Mouse (Mus musculus): ENCODE results near the gene Gstp3. TPM values are rescaled to one million over a fixed set of nuclear protein-coding genes. Genes with fewer than 3 reads are reported as not detected.

The Gstp3 gene
- total and polyA plus RNA-seq, 2 experiments from 2014 or later: not detected

- peak overlapping the region; percentile 55; the same call in 1 of the 2 replicates for H3K9ac ChIP-seq (replicated peaks; ENCODE audit: low read length)
- DNase-seq (ENCODE audit: low spot score) (no peak), ATAC-seq (no peak)
- H3K27me3 ChIP-seq (ENCODE audit: insufficient read depth, low read length): no peaks in the 10 kb centered on the region
- WGBS: 81% methylated on average over 2 of the region's 2 CpGs
- peak overlapping the region; percentile 70 for H3K4me2 ChIP-seq (ENCODE audit: low read depth, low read length)
- TF ChIP-seq CTCF (IDR thresholded peaks at IDR 0.05; ENCODE audit: low read depth): no peak
- 0 out of 2 replicates have a peak overlapping the region, but pooled peaks have one; percentile 59 for H3K27ac ChIP-seq
- H3K9me3 ChIP-seq (ENCODE audit: low read length): no peaks in the 10 kb centered on the region
- peak overlapping the region; percentile 57 for H3K4me3 ChIP-seq (ENCODE audit: low read length)
- no peaks in the 10 kb centered on the region for H3K36me3 ChIP-seq (ENCODE audit: insufficient read depth, low read length)
- H3K4me1 ChIP-seq (ENCODE audit: insufficient read depth, low read length): peaks cover 24% of the 10 kb centered on the region
Observed at GRCm38 (mm10) chr19:4102049-4102448, 42.7 kb upstream of the Gstp3 start.

- Histone ChIP-seq H3K4me1 (ENCODE audit: insufficient read depth, low read length) (peaks cover 24% of the 10 kb centered on the region), H3K9me3 (ENCODE audit: low read length) (no peaks in the 10 kb centered on the region), H3K9ac (replicated peaks; ENCODE audit: low read length) (peak overlapping the region; percentile 55), H3K4me3 (ENCODE audit: low read length) (peak overlapping the region; percentile 57), H3K27ac (peak overlapping the region; percentile 59; the same call in 1 of the 2 replicates), H3K36me3 (ENCODE audit: insufficient read depth, low read length) (no peaks in the 10 kb centered on the region), H3K4me2 (ENCODE audit: low read depth, low read length) (peak overlapping the region; percentile 70), H3K27me3 (ENCODE audit: insufficient read depth, low read length) (no peaks in the 10 kb centered on the region)
- peak; percentile 53 for DNase-seq (ENCODE audit: low spot score)
- WGBS: 71% methylated on average over 6 of the region's 6 CpGs
- no peak; the same call in 1 of the 2 replicates for TF ChIP-seq CTCF (IDR thresholded peaks at IDR 0.05; ENCODE audit: low read depth)
- no peak for ATAC-seq
Observed at GRCm38 (mm10) chr19:4101466-4101865, 42.1 kb upstream of the Gstp3 start.

- WGBS: under 1% methylated on average over 51 of the region's 52 CpGs
Observed at GRCm38 (mm10) chr19:4100718-4101261, 41.4 kb upstream of the Gstp3 start.

GRCm38 (mm10) chr19:4099837-4100717 is 40.7 kb upstream of the Gstp3 start, which contains the start of gene Pitpnm1:
Pitpnm1 (plus strand) TSS chr19:4099998.
- ATAC-seq: no peak
- Histone ChIP-seq H3K27ac (peak within 1 kb of the TSS; percentile 59; the same call in 1 of the 2 replicates), H3K36me3 (ENCODE audit: insufficient read depth, low read length) (no peaks in the 10 kb centered on the region), H3K9ac (replicated peaks; ENCODE audit: low read length) (peak within 1 kb of the TSS; percentile 55), H3K9me3 (ENCODE audit: low read length) (no peaks in the 10 kb centered on the region), H3K27me3 (ENCODE audit: insufficient read depth, low read length) (no peaks in the 10 kb centered on the region), H3K4me1 (ENCODE audit: insufficient read depth, low read length) (peaks cover 24% of the 10 kb centered on the region), H3K4me3 (ENCODE audit: low read length) (peak within 1 kb of the TSS; percentile 57), H3K4me2 (ENCODE audit: low read depth, low read length) (peak within 1 kb of the TSS; percentile 70)
- 1% methylated on average over 52 of the region's 53 CpGs for WGBS
- peak; percentile 15 for DNase-seq (ENCODE audit: low spot score)
- no peak for TF ChIP-seq CTCF (IDR thresholded peaks at IDR 0.05; ENCODE audit: low read depth)

More at GRCm38 (mm10) chr19:4100718-4101261, 41.4 kb upstream of the Gstp3 start:
- H3K4me1 ChIP-seq (ENCODE audit: insufficient read depth, low read length): peaks cover 24% of the 10 kb centered on the region
- ATAC-seq (peak; percentile 10; the same call in 1 of the 2 replicates), DNase-seq (ENCODE audit: low spot score) (peak; percentile 80)
- peak overlapping the region; percentile 55 for H3K9ac ChIP-seq (replicated peaks; ENCODE audit: low read length)
- no peak for TF ChIP-seq CTCF (IDR thresholded peaks at IDR 0.05; ENCODE audit: low read depth)
- H3K27me3 ChIP-seq (ENCODE audit: insufficient read depth, low read length): no peaks in the 10 kb centered on the region
- peak overlapping the region; percentile 59; the same call in 1 of the 2 replicates for H3K27ac ChIP-seq
- peak overlapping the region; percentile 57 for H3K4me3 ChIP-seq (ENCODE audit: low read length)
- H3K36me3 ChIP-seq (ENCODE audit: insufficient read depth, low read length): no peaks in the 10 kb centered on the region
- peak overlapping the region; percentile 70 for H3K4me2 ChIP-seq (ENCODE audit: low read depth, low read length)
- H3K9me3 ChIP-seq (ENCODE audit: low read length): no peaks in the 10 kb centered on the region

- Histone ChIP-seq H3K27me3 (ENCODE audit: insufficient read depth, low read length) (no peaks in the 10 kb centered on the region), H3K36me3 (ENCODE audit: insufficient read depth, low read length) (no peaks in the 10 kb centered on the region), H3K9ac (replicated peaks; ENCODE audit: low read length) (no peak overlapping the region), H3K4me1 (ENCODE audit: insufficient read depth, low read length) (peaks cover 24% of the 10 kb centered on the region), H3K9me3 (ENCODE audit: low read length) (no peaks in the 10 kb centered on the region), H3K4me2 (ENCODE audit: low read depth, low read length) (peak overlapping the region; percentile 70; the same call in 1 of the 2 replicates), H3K4me3 (ENCODE audit: low read length) (0 out of 2 replicates have a peak overlapping the region, but pooled peaks have one; percentile 3), H3K27ac (0 out of 2 replicates have a peak overlapping the region, but pooled peaks have one; percentile 17)
- DNase-seq (ENCODE audit: low spot score) (peak; percentile 92), ATAC-seq (no peak)
- 15% methylated on average over 9 of the region's 9 CpGs for WGBS
- peak; percentile 96 for TF ChIP-seq CTCF (IDR thresholded peaks at IDR 0.05; ENCODE audit: low read depth)
Observed at GRCm38 (mm10) chr19:4099056-4099455, 39.7 kb upstream of the Gstp3 start.

GRCm38 (mm10) chr19:4098426-4098825 is 39.1 kb upstream of the Gstp3 start:
- DNase-seq (ENCODE audit: low spot score) (no peak), ATAC-seq (no peak)
- Histone ChIP-seq H3K4me3 (ENCODE audit: low read length) (no peak overlapping the region), H3K9ac (replicated peaks; ENCODE audit: low read length) (no peak overlapping the region), H3K27ac (no peak overlapping the region), H3K27me3 (ENCODE audit: insufficient read depth, low read length) (no peaks in the 10 kb centered on the region), H3K4me2 (ENCODE audit: low read depth, low read length) (no peak overlapping the region), H3K9me3 (ENCODE audit: low read length) (no peaks in the 10 kb centered on the region), H3K36me3 (ENCODE audit: insufficient read depth, low read length) (no peaks in the 10 kb centered on the region), H3K4me1 (ENCODE audit: insufficient read depth, low read length) (peaks cover 24% of the 10 kb centered on the region)
- TF ChIP-seq CTCF (IDR thresholded peaks at IDR 0.05; ENCODE audit: low read depth): no peak
- WGBS: 91% methylated on average over 13 of the region's 13 CpGs

Measured in hindbrain, postnatal 0 days (tissue).